Mouse (Mus musculus) embryonic fibroblast, embryonic 13.5 days (primary cell): ENCODE results near the gene Ccdc24. TPM values are rescaled to one million over a fixed set of nuclear protein-coding genes. Genes with fewer than 3 reads are reported as not detected.

Experiments
- H3K27ac ChIP-seq: 2 replicates; pipeline ENCODE4 v1.5.1; 2012; ENCODE audit warnings: low read length, control low read depth, inconsistent platforms; ENCODE audit not compliant: insufficient read depth
- H3K4me1 ChIP-seq: 2 replicates; pipeline ENCODE4 v1.6.1; 2011; ENCODE audit warnings: low read length; ENCODE audit not compliant: control insufficient read depth, insufficient read depth
- H3K4me3 ChIP-seq: 2 replicates; pipeline ENCODE4 v1.5.1; 2011; ENCODE audit warnings: mild to moderate bottlenecking, control low read depth, low read length; ENCODE audit not compliant: insufficient read depth
- CTCF ChIP-seq: IDR thresholded peaks from 2 replicates; pipeline ENCODE4 v1.5.1; 2011; ENCODE audit warnings: mild to moderate bottlenecking, control low read depth, low read length, moderate library complexity, borderline replicate concordance; ENCODE audit not compliant: insufficient read depth
- POLR2A ChIP-seq: IDR thresholded peaks from 2 replicates; pipeline ENCODE4 v1.6.1; 2011; ENCODE audit warnings: low read depth, mild to moderate bottlenecking, control low read depth, low read length, moderate library complexity
- polyA plus RNA-seq: library from polyadenylated mRNA; stranded (reverse); fragments of >200 nt; gene quantifications from 2 replicates; pipeline ENCODE4 v1.2.4, GENCODE M21; 2011; ENCODE audit warnings: low read depth; ENCODE audit not compliant: missing spikeins, insufficient read length

Ccdc24 gene
- polyA plus RNA-seq, 1 experiment, result 2.5 TPM

DNA sequence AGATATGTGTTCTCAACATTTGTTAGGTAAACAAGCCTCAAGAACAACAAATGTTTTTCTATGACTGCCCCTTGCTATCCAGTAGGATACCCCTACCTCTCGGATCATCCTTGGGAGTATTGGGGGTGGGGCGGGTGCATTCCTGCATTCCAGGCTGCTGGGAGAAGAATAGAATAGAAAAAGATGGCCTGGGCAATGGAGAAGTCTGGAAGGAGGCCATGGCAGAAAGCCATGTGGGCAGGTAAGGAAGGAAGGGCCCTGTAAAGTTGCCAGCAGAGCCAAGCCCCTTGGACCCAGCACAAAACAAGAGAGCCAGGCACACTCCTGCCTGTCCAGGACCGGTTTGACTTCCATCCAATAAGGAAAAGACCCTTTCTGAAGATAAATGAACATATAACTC, 41.1 kb upstream of the Ccdc24 start:
- Histone ChIP-seq H3K4me1 (no peaks in the 10 kb centered on the region; the same call in 1 of the 2 replicates), H3K27ac (no peak overlapping the region), H3K4me3 (peak overlapping the region; percentile 82)
- TF ChIP-seq POLR2A (no peak), CTCF (no peak)

DNA sequence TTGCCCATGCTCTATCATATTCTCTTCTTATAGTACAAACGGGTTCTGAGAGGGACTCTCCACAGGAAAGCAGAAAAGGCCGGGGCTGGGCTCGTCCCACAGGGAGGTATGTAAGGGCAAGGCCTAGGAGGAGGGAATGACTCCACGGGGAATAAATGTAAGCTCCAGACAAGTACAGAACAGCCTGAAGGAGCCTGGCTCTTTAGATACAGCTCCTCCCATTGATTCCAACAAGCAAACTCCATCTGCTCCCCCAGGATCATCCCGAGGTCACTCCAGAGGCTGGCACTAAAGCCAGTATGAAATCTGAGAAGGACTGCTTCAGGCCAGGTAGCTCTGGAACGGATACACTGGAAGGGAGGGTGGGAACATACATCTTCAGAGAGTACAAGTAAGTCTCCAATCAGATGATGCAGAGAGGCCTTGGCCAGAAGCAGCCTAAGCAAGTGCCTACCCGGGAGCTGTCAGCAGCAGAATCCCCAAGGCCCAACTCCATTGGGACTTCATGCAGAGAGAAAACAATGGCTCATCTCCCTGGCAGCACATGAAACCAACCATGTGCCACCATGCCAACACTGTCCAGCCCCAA, 40.4 kb upstream of the Ccdc24 start:
- H3K27ac ChIP-seq, result no peak overlapping the region
- TF ChIP-seq CTCF (no peak), POLR2A (no peak)
- no peaks in the 10 kb centered on the region; the same call in 1 of the 2 replicates for H3K4me1 ChIP-seq
- H3K4me3 ChIP-seq, result no peak overlapping the region

DNA sequence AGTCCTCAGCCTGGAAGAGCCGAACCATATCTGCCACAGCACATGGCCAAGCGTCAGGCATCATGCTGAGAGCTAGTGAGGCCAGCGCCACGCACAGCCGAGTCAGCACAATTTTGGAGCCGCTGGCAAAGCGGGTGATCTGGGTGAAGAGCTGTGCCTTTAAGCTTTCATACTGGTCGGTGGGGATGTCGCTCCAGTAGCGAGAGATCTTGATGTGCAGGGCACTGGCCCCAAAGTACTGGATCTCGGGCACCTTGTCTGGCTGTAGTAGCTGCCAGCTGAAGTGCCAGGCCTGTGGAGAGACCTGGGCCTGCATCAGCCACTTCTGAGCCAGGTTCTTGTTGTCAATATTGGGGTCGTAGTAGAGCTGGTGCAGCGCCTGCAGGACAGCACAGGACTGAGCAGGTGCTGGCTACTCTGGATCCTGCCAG, 39.8 kb upstream of the Ccdc24 start:
- TF ChIP-seq POLR2A, result no peak
- TF ChIP-seq CTCF, result no peak
- Histone ChIP-seq H3K27ac (no peak overlapping the region), H3K4me3 (no peak overlapping the region), H3K4me1 (no peaks in the 10 kb centered on the region; the same call in 1 of the 2 replicates)

DNA sequence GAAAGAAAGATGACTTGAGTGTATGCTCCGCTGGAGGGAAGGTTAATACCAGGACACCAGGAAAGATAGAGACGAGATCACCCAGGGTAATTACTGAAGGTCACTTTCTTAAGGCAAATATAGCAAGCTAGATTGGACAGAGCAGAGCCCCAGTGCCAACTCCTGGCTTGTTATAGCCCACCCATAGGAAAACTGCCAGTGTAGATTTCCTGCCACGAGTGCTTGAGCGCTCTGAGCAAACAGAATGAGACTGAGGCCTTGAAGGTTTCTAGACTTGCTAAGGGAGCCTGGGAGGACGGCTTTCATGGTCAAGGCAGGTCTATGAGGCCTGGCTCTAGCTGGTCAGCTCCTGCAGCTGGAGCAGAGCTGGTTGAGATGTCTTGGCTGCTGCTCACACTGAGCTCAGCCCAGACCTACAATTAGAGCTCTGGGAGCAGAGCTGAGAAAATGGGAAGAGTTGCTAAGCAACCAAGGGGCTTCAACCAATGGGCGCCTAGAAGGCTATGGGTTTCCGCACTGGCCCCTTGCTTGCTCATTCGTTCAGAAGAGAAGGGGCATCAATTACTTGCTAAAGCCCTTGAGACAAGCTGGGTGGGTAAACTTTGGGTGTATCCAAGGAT, 36.6 kb upstream of the Ccdc24 start:
- H3K27ac ChIP-seq, result no peak overlapping the region
- peaks cover 5% of the 10 kb centered on the region for H3K4me1 ChIP-seq
- TF ChIP-seq CTCF (no peak), POLR2A (no peak)
- no peak overlapping the region for H3K4me3 ChIP-seq

DNA sequence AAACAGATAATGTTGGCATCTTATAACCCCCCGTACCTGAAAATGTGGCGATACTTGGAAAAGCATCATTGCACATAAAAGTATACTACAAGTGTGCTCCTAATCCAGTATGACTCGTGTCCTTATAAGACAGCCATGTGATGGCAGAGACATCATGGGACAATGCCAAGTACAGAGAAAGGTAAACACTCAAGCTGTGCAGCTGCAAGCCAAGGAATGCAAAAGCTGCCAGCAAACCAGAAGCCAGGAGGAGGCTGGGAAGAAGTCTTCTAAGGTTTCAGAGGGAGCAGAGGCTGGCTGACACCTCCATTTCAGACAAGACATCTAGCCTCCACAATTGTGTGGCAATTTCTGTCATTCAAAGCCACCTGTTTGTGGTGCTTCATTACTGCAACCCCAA, 33.8 kb upstream of the Ccdc24 start:
- H3K27ac ChIP-seq, result no peak overlapping the region
- peaks cover 5% of the 10 kb centered on the region; the same call in 1 of the 2 replicates for H3K4me1 ChIP-seq
- no peak overlapping the region for H3K4me3 ChIP-seq
- TF ChIP-seq POLR2A (no peak), CTCF (no peak)

DNA sequence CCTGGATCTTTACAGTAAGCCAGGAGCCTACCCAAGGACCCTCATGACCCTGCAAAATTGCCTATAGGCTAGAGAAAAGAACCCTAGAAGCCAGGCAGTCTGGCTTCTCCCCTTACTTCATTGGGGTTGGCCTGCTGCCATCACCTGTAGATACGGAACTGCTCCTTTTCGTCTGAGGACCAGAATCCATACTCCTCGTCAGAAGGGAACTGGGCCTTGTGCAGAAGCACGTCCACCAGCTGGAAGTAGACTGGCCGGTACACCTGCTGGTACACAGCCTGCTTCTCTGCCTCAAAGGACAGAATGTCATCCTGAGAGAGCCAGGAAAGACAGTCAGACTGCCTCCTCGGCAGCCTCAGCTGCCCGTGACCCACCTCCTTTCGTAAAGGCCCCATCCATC, 32.4 kb upstream of the Ccdc24 start:
- no peak overlapping the region for H3K4me3 ChIP-seq
- TF ChIP-seq CTCF (no peak), POLR2A (no peak)
- H3K27ac ChIP-seq, result no peak overlapping the region
- H3K4me1 ChIP-seq, result peaks cover 5% of the 10 kb centered on the region; the same call in 1 of the 2 replicates

DNA sequence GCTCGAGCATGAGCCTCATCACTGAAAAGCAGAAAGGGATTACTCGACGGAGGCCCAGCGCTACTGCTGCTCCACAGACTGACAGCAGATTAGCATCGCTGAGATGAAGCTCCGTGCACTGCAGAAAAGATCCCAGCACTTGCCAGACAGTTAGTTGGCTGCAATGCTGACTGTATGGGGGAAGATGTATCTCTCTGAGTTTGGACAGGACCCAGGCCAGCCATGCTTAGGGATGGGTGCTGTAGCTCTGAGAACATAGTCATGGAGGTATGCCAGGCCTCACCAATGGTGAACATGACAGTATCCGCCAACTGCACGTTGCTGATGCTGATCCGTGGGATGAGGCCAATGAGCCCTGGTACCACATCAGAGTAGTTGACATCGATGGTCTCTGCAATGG, 31.7 kb upstream of the Ccdc24 start:
- Histone ChIP-seq H3K4me3 (no peak overlapping the region), H3K4me1 (peaks cover 5% of the 10 kb centered on the region; the same call in 1 of the 2 replicates), H3K27ac (no peak overlapping the region)
- no peak for TF ChIP-seq CTCF
- TF ChIP-seq POLR2A, result no peak

DNA sequence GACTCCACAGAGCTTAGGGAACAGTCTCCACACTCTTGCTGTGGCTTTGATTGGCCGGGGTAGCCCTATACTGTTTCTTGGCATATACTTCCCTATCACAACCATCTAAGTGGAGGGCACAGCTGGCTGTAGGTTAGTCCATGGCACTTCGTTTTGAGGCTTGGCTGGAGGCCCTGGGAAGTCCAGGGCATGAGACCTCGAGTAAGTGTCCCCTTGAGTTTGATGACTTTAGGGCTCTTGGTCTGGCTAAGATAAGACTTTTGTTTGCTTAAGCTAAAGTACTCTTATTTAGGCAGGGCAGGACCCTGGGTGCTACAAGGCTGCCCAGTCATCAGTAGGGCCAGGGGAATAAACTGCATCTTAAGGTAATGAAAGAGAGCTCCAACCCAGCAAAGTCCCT, 25.8 kb upstream of the Ccdc24 start:
- Histone ChIP-seq H3K4me3 (no peak overlapping the region), H3K27ac (no peak overlapping the region), H3K4me1 (no peaks in the 10 kb centered on the region)
- TF ChIP-seq CTCF, result no peak
- TF ChIP-seq POLR2A, result no peak

DNA sequence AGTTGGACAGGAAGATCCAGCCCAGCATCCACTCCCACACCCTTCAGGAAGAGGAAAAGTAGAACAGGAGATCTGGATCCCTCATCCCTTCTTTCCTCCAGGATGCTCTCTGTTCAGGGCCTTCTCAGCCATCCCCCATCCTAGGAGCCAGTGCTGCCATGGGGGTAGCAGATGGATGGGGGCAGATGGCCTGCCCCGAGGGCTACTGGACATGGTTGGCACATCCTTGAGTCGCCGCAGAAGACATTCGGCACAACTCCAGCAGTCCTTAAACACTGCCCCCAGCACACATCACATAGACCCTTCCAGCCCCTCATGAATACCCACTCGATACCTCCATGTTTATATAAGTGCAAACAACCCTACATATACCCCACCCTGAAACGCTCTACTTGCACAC, 23.7 kb upstream of the Ccdc24 start:
- TF ChIP-seq POLR2A, result no peak
- TF ChIP-seq CTCF, result no peak
- Histone ChIP-seq H3K4me1 (no peaks in the 10 kb centered on the region), H3K4me3 (no peak overlapping the region), H3K27ac (no peak overlapping the region)

DNA sequence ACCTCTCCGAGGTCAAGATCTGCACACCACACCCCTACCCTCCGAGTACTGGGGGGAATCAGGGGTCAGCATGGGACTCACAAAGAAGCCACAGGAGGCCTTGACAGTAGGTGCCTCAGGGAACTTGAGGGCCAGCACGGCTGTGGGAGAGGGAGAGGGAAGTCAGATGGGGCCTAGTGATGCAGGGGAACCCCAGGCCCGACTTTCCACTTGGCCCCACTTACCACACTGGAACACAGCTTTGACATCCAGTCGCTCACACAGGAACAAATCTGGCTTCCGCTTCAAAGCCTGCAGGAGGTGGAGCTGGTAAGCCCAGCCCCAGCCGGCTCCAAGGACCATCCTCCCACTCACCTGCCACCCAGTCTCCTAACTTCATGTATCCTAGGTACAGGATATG, 23.0 kb upstream of the Ccdc24 start:
- no peak for TF ChIP-seq CTCF
- TF ChIP-seq POLR2A, result no peak
- no peak overlapping the region for H3K4me3 ChIP-seq
- no peaks in the 10 kb centered on the region for H3K4me1 ChIP-seq
- no peak overlapping the region for H3K27ac ChIP-seq

DNA sequence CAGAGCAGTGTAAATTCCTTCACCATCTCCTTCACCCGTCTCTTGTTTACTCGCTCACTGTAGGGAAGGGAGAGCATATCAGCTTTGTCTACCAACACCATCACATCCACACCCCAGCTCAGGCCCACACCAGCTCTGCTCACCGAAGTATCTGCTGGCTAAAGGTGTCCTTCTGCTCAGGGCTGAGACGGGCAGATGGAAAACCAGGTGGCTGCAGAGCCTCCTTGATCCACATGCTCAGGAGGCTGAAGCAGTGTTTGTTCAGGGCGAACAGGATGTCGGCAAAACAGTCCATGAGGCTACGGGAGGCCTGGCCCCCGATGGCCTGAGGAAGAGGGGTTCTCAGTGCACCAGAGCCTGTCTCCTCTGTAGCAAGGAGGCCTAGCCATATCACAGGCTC, 22.2 kb upstream of the Ccdc24 start:
- no peak overlapping the region for H3K4me3 ChIP-seq
- no peak overlapping the region for H3K27ac ChIP-seq
- TF ChIP-seq CTCF, result no peak
- no peak for TF ChIP-seq POLR2A
- H3K4me1 ChIP-seq, result no peaks in the 10 kb centered on the region
